Mouse (Mus musculus): ENCODE measurements at regions not wholly inside any gene's neighbourhood (a gene's known extent, or its start where the extent isn't known, plus 50 kb on each side); places are given as distances from the start of the nearest gene placed in this dataset.
"Not testable (repeated sequence)": the region's sequence is repeated elsewhere in the genome, so short reads cannot be mapped to it uniquely, and the experiment has no call there.

- intact Hi-C loops (cut with DNase I) = no loop called here
- DNase-seq (ENCODE audit: low spot score in 2 of 2) = peak in 1 of 2 experiments; percentile 6
Observed at GRCm38 (mm10) chr6:79619991-79620390, 197.7 kb upstream of the Gm20594 start.

- peak; percentile 4 to 31 for DNase-seq (ENCODE audit: low spot score in 2 of 2)
- intact Hi-C loops (cut with DNase I) = not testable (repeated sequence)
Observed at GRCm38 (mm10) chr6:79631683-79632082, 186.0 kb upstream of the Gm20594 start.

GRCm38 (mm10) chr6:79651286-79651685 is 166.4 kb upstream of the Gm20594 start:
- intact Hi-C loops (cut with DNase I) = no loop called here
- no peak for DNase-seq (ENCODE audit: low spot score in 2 of 2)

All from left cerebral cortex, postnatal 14 days (tissue).